Mouse (Mus musculus) limb, embryonic 13.5 days (tissue): ENCODE measurements around the gene Gm12789. TPM values are rescaled to one million over a fixed set of nuclear protein-coding genes. Genes with fewer than 3 reads are reported as not detected.
"Not testable (repeated sequence)": the region's sequence is repeated elsewhere in the genome, so short reads cannot be mapped to it uniquely, and the experiment has no call there.

Experiments
- ATAC-seq: fragments of 200-750 bp; cut with Nextera tagmentation; 2 replicates; pipeline ENCODE4 v1.8.0; 2017; ENCODE audit warnings: low read depth, moderate number of reproducible peaks, moderate TSS enrichment; ENCODE audit not compliant: low FRiP score
- H3K27ac ChIP-seq: fragments of 300-500 bp; sonication (generic); 2 replicates; pipeline ENCODE4 v1.5.1; 2015; ENCODE audit warnings: inconsistent platforms, mild to moderate bottlenecking, moderate library complexity
- H3K27me3 ChIP-seq: fragments of 300-500 bp; sonication (generic); 2 replicates; pipeline ENCODE4 v1.6.1; 2015; ENCODE audit warnings: mild to moderate bottlenecking, inconsistent platforms
- H3K36me3 ChIP-seq: fragments of 300-500 bp; sonication (generic); 2 replicates; pipeline ENCODE4 v1.6.1; 2015; ENCODE audit warnings: inconsistent platforms, mild to moderate bottlenecking, moderate library complexity
- H3K4me1 ChIP-seq: fragments of 300-500 bp; sonication (generic); 2 replicates; pipeline ENCODE4 v1.6.1; 2015; ENCODE audit warnings: inconsistent platforms
- H3K4me2 ChIP-seq: fragments of 300-500 bp; sonication (generic); replicated peaks from 2 replicates; pipeline ENCODE4 v1.6.1; 2015; ENCODE audit warnings: inconsistent platforms, mild to moderate bottlenecking, moderate library complexity
- H3K4me3 ChIP-seq: fragments of 300-500 bp; sonication (generic); 2 replicates; pipeline ENCODE4 v1.5.1; 2015; ENCODE audit warnings: moderate library complexity, mild to moderate bottlenecking, inconsistent platforms
- H3K9ac ChIP-seq: fragments of 300-500 bp; sonication (generic); 2 replicates; pipeline ENCODE4 v1.6.1; 2015; ENCODE audit warnings: mild to moderate bottlenecking, inconsistent platforms
- H3K9me3 ChIP-seq: fragments of 300-500 bp; sonication (generic); 2 replicates; pipeline ENCODE4 v1.6.1; 2016; ENCODE audit warnings: inconsistent platforms
- WGBS: fragments of 180-500 bp; shearing (Covaris S2); methylation state at CpG from one replicate; pipeline ENCODE4 v1.1.7; 2015; 5-methylcytosine and 5-hydroxymethylcytosine counted together
- polyA plus RNA-seq: library from polyadenylated mRNA; unstranded; fragments of >200 nt; fragmentation: Nextera tagmentation; extraction: Ambion mirVana; gene quantifications from 2 replicates; pipeline ENCODE4 v1.2.1, GENCODE M21; 2015

Gene Gm12789
- not detected in 2 replicates for polyA plus RNA-seq

GRCm38 (mm10) chr4:101986326-101986725 is at the start of gene Gm12789:
Gene Gm12789 (plus strand): TSS chr4:101986626.
- not testable (repeated sequence) for H3K4me1 ChIP-seq, H3K9me3 ChIP-seq, H3K27me3 ChIP-seq, H3K4me2 ChIP-seq, ATAC-seq, H3K36me3 ChIP-seq, H3K4me3 ChIP-seq, H3K9ac ChIP-seq, H3K27ac ChIP-seq
- WGBS: 91% methylated on average over 2 of the region's 2 CpGs

- not testable (repeated sequence) for H3K4me3 ChIP-seq, H3K4me1 ChIP-seq, H3K36me3 ChIP-seq, H3K4me2 ChIP-seq, H3K27ac ChIP-seq, ATAC-seq, H3K27me3 ChIP-seq, H3K9me3 ChIP-seq, H3K9ac ChIP-seq
- 72% methylated on average over 2 of the region's 2 CpGs for WGBS
These were observed 46.3 kb upstream of the Gm12789 start, which contains the start of gene Gm12794 for GRCm38 (mm10) chr4:101940107-101940506. Gene Gm12794 (plus strand): TSS chr4:101940407.

- not testable (repeated sequence) for H3K4me3 ChIP-seq, H3K9ac ChIP-seq, H3K9me3 ChIP-seq, ATAC-seq, H3K36me3 ChIP-seq, H3K4me2 ChIP-seq, H3K4me1 ChIP-seq, H3K27me3 ChIP-seq, H3K27ac ChIP-seq
- 100% methylated on average over 1 of the region's 5 CpGs for WGBS
These were observed 5.5 kb upstream of the Gm12789 start, which contains the start of gene Gm12790 for GRCm38 (mm10) chr4:101980949-101981348. Gene Gm12790 (minus strand): TSS chr4:101981049.

- H3K27ac ChIP-seq: no peak overlapping the region
- no peaks in the 10 kb centered on the region for H3K9me3 ChIP-seq
- H3K4me3 ChIP-seq: no peak overlapping the region
- ATAC-seq: no peak
- 52% methylated on average over 5 of the region's 5 CpGs for WGBS
- no peaks in the 10 kb centered on the region for H3K27me3 ChIP-seq
- H3K9ac ChIP-seq: no peak overlapping the region
- H3K4me2 ChIP-seq: no peak overlapping the region
- H3K36me3 ChIP-seq: no peaks in the 10 kb centered on the region
- H3K4me1 ChIP-seq: no peaks in the 10 kb centered on the region
These were observed 748 bp upstream of the Gm12789 start for GRCm38 (mm10) chr4:101985678-101986077.

GRCm38 (mm10) chr4:101997426-101997825 is 11.0 kb downstream of the Gm12789 start:
- 95% methylated on average over 5 of the region's 5 CpGs for WGBS
- H3K4me3 ChIP-seq: no peak overlapping the region
- no peak for ATAC-seq
- 0 out of 2 replicates have a peak, but pooled peaks cover 4% of the 10 kb centered on the region for H3K27me3 ChIP-seq
- H3K36me3 ChIP-seq: no peaks in the 10 kb centered on the region
- H3K27ac ChIP-seq: no peak overlapping the region
- H3K4me2 ChIP-seq: no peak overlapping the region
- no peaks in the 10 kb centered on the region for H3K4me1 ChIP-seq
- no peaks in the 10 kb centered on the region for H3K9me3 ChIP-seq
- no peak overlapping the region for H3K9ac ChIP-seq

GRCm38 (mm10) chr4:101998267-101998922 is 12.0 kb downstream of the Gm12789 start:
- WGBS: 41% methylated on average over 15 of the region's 15 CpGs
- ATAC-seq: 0 out of 2 replicates have a peak, but pooled peaks have one; percentile 51
- H3K9ac ChIP-seq: no peak overlapping the region; the same call in 1 of the 2 replicates
- no peak overlapping the region for H3K27ac ChIP-seq
- 0 out of 2 replicates have a peak, but pooled peaks cover 4% of the 10 kb centered on the region for H3K27me3 ChIP-seq
- no peak overlapping the region for H3K4me2 ChIP-seq
- no peaks in the 10 kb centered on the region for H3K4me1 ChIP-seq
- H3K4me3 ChIP-seq: no peak overlapping the region
- H3K9me3 ChIP-seq: no peaks in the 10 kb centered on the region
- H3K36me3 ChIP-seq: no peaks in the 10 kb centered on the region

- ATAC-seq: no peak
- H3K4me1 ChIP-seq: no peaks in the 10 kb centered on the region
- H3K36me3 ChIP-seq: no peaks in the 10 kb centered on the region
- no peak overlapping the region for H3K27ac ChIP-seq
- H3K4me2 ChIP-seq: no peak overlapping the region
- no peak overlapping the region for H3K9ac ChIP-seq
- H3K9me3 ChIP-seq: no peaks in the 10 kb centered on the region
- H3K4me3 ChIP-seq: no peak overlapping the region
- 88% methylated on average over 6 of the region's 6 CpGs for WGBS
- H3K27me3 ChIP-seq: no peaks in the 10 kb centered on the region
These were observed 40.2 kb downstream of the Gm12789 start for GRCm38 (mm10) chr4:102026619-102027018.

Other genes with a start within 250 kb of the Gm12789 start
- not detected in 2 replicates for gene B020004J07Rik, start 142.6 kb upstream of the Gm12789 start, polyA plus RNA-seq
- not detected in 2 replicates for gene C130073F10Rik, start 92.8 kb upstream of the Gm12789 start, polyA plus RNA-seq
- not detected in 2 replicates for gene Gm12800, start 77.5 kb upstream of the Gm12789 start, polyA plus RNA-seq
- gene Gm12794, start 46.2 kb upstream of the Gm12789 start, polyA plus RNA-seq: not detected in 2 replicates
- gene Gm12790, start 5.6 kb upstream of the Gm12789 start, polyA plus RNA-seq: not detected in 2 replicates
- gene Pde4b, start 100.9 kb downstream of the Gm12789 start, polyA plus RNA-seq: 14.8 and 16.2 TPM in 2 replicates